ENCODE assay signal across 11 mouse cellular contexts in genomic region chr16:14297746-14298145, GRCm38 (mm10).
"Had no signal": no experiment of that assay in that cellular context is flagged by ENCODE, and none has a peak within 500 bp of the region (broad histone marks: within the 10 kb centered on the region; RNA-seq: fewer than 3 reads in every experiment).

No protein-coding gene starts in this region.

- H3K9ac ChIP-seq: liver, embryonic 15.5 days; midbrain, embryonic 13.5 days; neural tube, embryonic 15.5 days had no signal

- H3K27ac ChIP-seq: hindbrain, postnatal 0 days; kidney, postnatal 0 days; limb, embryonic 10.5 days; liver, embryonic 15.5 days; midbrain, embryonic 13.5 days; neural tube, embryonic 15.5 days had no signal

- H3K9me3 ChIP-seq: limb, embryonic 10.5 days; liver, embryonic 15.5 days; midbrain, embryonic 13.5 days; neural tube, embryonic 15.5 days had no signal

- DNase-seq: kidney, adult 11 months; kidney, adult 9 months; kidney, postnatal 36 days had no signal

- ATAC-seq: hindbrain, postnatal 0 days; midbrain, embryonic 13.5 days had no signal

- H3K4me1 ChIP-seq: liver, embryonic 15.5 days; midbrain, embryonic 13.5 days had no signal

- H3K4me3 ChIP-seq: limb, embryonic 10.5 days; liver, embryonic 15.5 days; midbrain, embryonic 13.5 days; myocyte; neural tube, embryonic 15.5 days had no signal

- H3K4me2 ChIP-seq: liver, embryonic 11.5 days; liver, embryonic 15.5 days; midbrain, embryonic 13.5 days; neural tube, embryonic 15.5 days had no signal

- H3K27me3 ChIP-seq: neural tube, embryonic 15.5 days had no signal
